Mouse (Mus musculus) liver, adult 2 months (tissue): ENCODE measurements at regions not wholly inside any gene's neighbourhood (a gene's known extent, or its start where the extent isn't known, plus 50 kb on each side); places are given as distances from the start of the nearest gene placed in this dataset.

Source experiments
- DNase-seq: peaks from one replicate; pipeline ENCODE4 v3.0.0-alpha.2; 2011; ENCODE audit warnings: low read depth, low spot score; ENCODE audit errors: extremely low read depth
- H3K27ac ChIP-seq: fragments of 200-500 bp; replicated peaks from 2 replicates; pipeline ENCODE4 v1.5.1; 2012; ENCODE audit warnings: low read depth, mild to moderate bottlenecking, control low read depth, inconsistent platforms, low read length; ENCODE audit not compliant: insufficient read depth
- H3K27me3 ChIP-seq: fragments of 200-500 bp; 2 replicates; pipeline ENCODE4 v1.6.1; 2012; ENCODE audit warnings: mild to moderate bottlenecking, moderate library complexity, low read length, inconsistent platforms; ENCODE audit not compliant: control insufficient read depth, insufficient read depth
- H3K36me3 ChIP-seq: fragments of 200-500 bp; 2 replicates; pipeline ENCODE4 v1.6.1; 2012; ENCODE audit warnings: low read length, inconsistent platforms; ENCODE audit not compliant: control insufficient read depth, insufficient read depth
- H3K4me1 ChIP-seq: fragments of 200-500 bp; 2 replicates; pipeline ENCODE4 v1.6.1; 2011; ENCODE audit warnings: low read length; ENCODE audit not compliant: control insufficient read depth, insufficient read depth
- H3K4me3 ChIP-seq: fragments of 200-500 bp; 2 replicates; pipeline ENCODE4 v1.5.1; 2011; ENCODE audit warnings: low read depth, mild to moderate bottlenecking, control low read depth, low read length, moderate library complexity; ENCODE audit not compliant: insufficient read depth
- H3K79me2 ChIP-seq: fragments of 200-500 bp; 2 replicates; pipeline ENCODE4 v1.6.1; 2012; ENCODE audit warnings: inconsistent platforms, mild to moderate bottlenecking, low read length, moderate library complexity; ENCODE audit not compliant: control insufficient read depth, insufficient read depth
- H3K9ac ChIP-seq: fragments of 200-500 bp; 2 replicates; pipeline ENCODE4 v1.6.1; 2012; ENCODE audit warnings: low read depth, mild to moderate bottlenecking, control low read depth, inconsistent platforms, low read length
- CTCF ChIP-seq: fragments of 200-500 bp; IDR thresholded peaks from 2 replicates; pipeline ENCODE4 v1.5.1; 2011; ENCODE audit warnings: low read depth, low read length, control low read depth
- POLR2A ChIP-seq: fragments of 200-500 bp; IDR thresholded peaks from 2 replicates; pipeline ENCODE4 v1.6.1; 2011; ENCODE audit warnings: low read length, control low read depth; ENCODE audit not compliant: insufficient read depth; ENCODE audit errors: extremely low read depth
- WGBS: fragments of 180-500 bp; shearing (Covaris S2); methylation state at CpG from one replicate; pipeline ENCODE4 v1.1.7; 2018; 5-methylcytosine and 5-hydroxymethylcytosine counted together

DNA sequence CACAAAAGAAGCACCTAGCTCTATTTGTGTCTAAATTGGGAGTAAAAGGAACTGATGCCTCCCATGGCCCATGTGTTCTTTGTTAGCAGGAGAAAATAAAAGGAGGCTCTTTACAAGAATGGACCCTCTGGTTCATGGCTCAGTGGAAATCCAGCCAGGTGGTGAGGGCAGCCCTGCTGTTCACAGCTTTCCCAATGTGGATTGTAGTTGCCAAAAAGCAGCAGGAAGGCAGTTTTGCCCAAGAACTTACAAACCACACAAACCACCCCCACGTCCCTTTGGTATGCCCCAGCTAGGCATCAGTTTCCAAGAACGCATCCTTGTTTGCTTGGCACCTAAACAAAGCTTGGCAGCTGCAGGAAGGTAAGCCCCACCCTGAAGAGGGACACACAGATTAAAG is 174.7 kb downstream of the Fam76b start:
- no peaks in the 10 kb centered on the region for H3K79me2 ChIP-seq
- 51% methylated on average over 2 of the region's 2 CpGs for WGBS
- TF ChIP-seq POLR2A (no peak), CTCF (no peak)
- H3K4me3 ChIP-seq: no peak overlapping the region
- no peak overlapping the region for H3K9ac ChIP-seq
- no peak overlapping the region for H3K27ac ChIP-seq
- no peaks in the 10 kb centered on the region for H3K27me3 ChIP-seq
- H3K36me3 ChIP-seq: no peaks in the 10 kb centered on the region
- no peaks in the 10 kb centered on the region for H3K4me1 ChIP-seq
- DNase-seq: no peak

DNA sequence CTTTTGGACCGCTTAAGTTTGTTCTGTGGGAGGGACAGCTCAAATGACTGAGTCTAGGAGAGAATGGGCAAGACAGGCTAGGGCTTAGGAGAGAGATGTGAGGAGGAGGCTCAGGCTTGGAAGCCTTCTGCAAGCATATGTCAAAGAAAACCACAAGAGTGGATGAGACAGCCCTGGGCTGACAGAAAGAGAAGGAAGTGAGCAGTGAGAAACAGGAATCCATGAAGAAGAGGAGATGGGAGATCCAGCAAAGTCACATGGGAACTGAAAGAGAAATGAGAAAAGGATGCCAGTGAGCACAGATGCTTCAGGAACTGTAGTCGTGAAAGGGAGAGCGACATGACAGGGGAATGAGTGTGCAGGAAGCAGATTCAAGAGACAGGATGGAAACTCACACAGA is 175.6 kb downstream of the Fam76b start:
- H3K9ac ChIP-seq: no peak overlapping the region
- H3K4me1 ChIP-seq: no peaks in the 10 kb centered on the region
- 69% methylated on average over 3 of the region's 3 CpGs for WGBS
- no peak for DNase-seq
- no peaks in the 10 kb centered on the region for H3K79me2 ChIP-seq
- H3K27ac ChIP-seq: no peak overlapping the region
- no peaks in the 10 kb centered on the region for H3K27me3 ChIP-seq
- TF ChIP-seq CTCF (no peak), POLR2A (no peak)
- no peak overlapping the region for H3K4me3 ChIP-seq
- H3K36me3 ChIP-seq: no peaks in the 10 kb centered on the region

DNA sequence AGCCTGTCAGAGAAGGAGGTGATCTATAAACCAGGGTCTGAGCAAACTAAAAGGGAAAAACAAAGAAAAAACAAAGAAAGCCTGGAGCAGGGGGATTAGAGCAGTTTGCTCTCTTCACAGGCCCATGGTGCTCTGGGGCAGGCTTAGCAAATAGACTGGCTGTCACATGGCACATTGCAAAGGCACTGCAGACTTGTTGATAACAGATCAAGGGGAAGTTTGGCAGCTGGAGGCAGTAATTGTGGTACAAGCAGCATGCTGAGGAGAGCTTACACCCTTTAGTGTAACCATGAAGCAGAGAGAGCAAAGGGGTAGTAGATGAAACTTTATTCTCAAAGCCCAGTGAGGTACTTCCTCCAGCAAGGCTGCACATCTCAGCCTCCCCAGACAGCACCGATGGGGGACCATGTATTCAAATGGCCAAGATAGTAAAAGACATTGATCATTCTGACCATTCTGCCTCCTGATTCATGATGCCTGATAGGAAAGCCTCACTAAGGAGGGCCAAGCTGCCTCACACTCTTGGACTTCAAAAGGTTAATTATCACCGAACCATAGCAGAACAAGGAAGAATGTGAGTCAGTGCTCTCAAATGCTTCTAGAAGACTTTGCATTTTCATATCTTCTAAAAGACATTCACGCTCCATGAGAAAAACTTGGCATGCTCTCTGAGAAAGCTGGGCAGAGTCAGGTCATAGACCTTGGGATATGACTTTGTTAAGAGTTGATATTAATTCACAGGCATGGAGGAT is 178.9 kb downstream of the Fam76b start:
- 72% methylated on average over 3 of the region's 3 CpGs for WGBS
- H3K27me3 ChIP-seq: no peaks in the 10 kb centered on the region
- no peak overlapping the region for H3K9ac ChIP-seq
- no peaks in the 10 kb centered on the region for H3K4me1 ChIP-seq
- DNase-seq: no peak
- no peak overlapping the region for H3K27ac ChIP-seq
- no peak overlapping the region for H3K4me3 ChIP-seq
- TF ChIP-seq CTCF (no peak), POLR2A (no peak)
- no peaks in the 10 kb centered on the region for H3K79me2 ChIP-seq
- H3K36me3 ChIP-seq: no peaks in the 10 kb centered on the region

DNA sequence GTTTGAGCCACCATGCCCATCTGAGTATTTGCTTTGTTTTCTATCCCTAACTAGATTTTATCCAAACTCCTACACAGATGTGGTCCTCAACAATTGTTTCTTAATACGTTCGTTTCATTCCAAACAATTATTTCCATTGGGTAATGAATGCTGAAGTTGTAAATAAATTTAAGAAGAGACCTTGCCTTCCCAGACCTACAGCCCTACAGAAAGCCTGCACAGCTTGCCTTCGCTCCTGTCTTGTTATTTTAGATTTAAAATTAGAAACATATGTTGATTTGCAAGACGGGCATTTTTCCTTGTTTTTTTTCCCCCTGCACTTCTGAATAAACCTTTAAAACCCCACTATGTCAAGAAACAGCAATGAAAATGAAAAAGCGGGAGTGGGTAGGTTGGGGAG is 181.9 kb downstream of the Fam76b start:
- no peaks in the 10 kb centered on the region for H3K4me1 ChIP-seq
- no peak overlapping the region for H3K4me3 ChIP-seq
- TF ChIP-seq POLR2A (no peak), CTCF (no peak)
- H3K27ac ChIP-seq: no peak overlapping the region
- no peaks in the 10 kb centered on the region for H3K36me3 ChIP-seq
- H3K79me2 ChIP-seq: no peaks in the 10 kb centered on the region
- H3K9ac ChIP-seq: no peak overlapping the region
- H3K27me3 ChIP-seq: no peaks in the 10 kb centered on the region
- WGBS: 89% methylated on average over 5 of the region's 5 CpGs
- DNase-seq: no peak

DNA sequence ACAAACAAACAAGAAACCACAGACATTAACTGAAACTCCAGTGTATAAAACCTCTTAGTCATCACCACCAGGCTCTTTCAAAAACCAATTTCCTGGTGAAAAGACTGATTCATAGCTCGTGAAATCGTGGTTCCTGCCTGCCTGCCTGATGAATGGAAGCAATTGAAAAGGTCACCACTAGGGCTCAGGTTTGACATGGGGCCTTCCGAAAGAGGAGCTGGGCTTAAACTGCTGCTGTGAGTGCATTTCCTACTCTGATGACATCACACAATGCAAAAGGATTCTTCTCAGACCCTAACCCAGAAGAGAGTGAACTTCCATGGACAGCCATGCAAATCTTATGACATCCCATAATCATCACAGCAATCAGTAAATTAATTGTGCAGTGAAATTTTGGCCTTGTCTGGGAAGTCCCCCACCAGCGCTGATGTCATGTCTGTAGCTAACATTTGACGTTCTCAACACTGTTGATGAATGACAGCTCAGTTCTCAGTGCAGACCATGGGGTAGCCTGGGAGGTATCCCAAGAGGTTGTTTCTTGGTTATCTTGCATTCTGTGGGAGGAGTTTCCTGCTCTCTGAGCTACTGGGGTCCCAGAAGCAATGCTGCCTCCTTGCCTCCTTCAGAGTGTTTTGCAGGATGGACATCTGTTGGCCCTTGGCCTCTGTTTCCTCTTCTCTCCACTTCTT is 182.9 kb downstream of the Fam76b start:
- no peaks in the 10 kb centered on the region for H3K79me2 ChIP-seq
- TF ChIP-seq CTCF: no peak
- TF ChIP-seq POLR2A: no peak
- WGBS: 61% methylated on average over 5 of the region's 5 CpGs

DNA sequence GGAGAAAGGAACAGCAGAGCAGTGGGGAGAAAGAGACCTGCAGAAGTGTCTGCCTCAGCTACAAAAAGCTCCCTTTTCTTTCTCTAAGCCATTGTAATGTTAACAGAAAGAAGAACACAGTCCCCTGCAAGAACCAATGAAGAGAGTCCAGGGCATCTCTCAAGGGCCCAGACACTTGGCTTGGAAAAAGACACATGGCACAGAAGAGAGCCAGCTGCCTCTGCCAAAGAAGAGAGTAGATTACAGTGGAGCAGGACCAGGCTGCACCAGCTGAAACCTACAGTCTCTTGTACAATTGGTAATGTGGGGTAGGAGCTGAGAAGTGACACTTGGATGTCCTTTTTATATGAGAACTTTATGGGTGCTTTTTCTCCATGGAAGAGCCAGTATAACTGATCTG is 196.7 kb downstream of the Fam76b start:
- no peak overlapping the region for H3K4me3 ChIP-seq
- H3K27me3 ChIP-seq: no peaks in the 10 kb centered on the region
- H3K9ac ChIP-seq: no peak overlapping the region
- TF ChIP-seq CTCF: no peak
- no peak for TF ChIP-seq POLR2A
- H3K36me3 ChIP-seq: no peaks in the 10 kb centered on the region
- H3K4me1 ChIP-seq: no peaks in the 10 kb centered on the region
- no peak for DNase-seq
- no peaks in the 10 kb centered on the region for H3K79me2 ChIP-seq
- H3K27ac ChIP-seq: no peak overlapping the region

More for the DNA sequence above, 182.9 kb downstream of the Fam76b start:
- H3K4me1 ChIP-seq: no peaks in the 10 kb centered on the region
- no peak overlapping the region for H3K4me3 ChIP-seq
- H3K36me3 ChIP-seq: no peaks in the 10 kb centered on the region
- no peak for DNase-seq
- no peaks in the 10 kb centered on the region for H3K27me3 ChIP-seq
- no peak overlapping the region for H3K9ac ChIP-seq
- H3K27ac ChIP-seq: no peak overlapping the region
